Mouse (Mus musculus): ENCODE measurements around the gene Nfatc4.

Gene Nfatc4

DNA sequence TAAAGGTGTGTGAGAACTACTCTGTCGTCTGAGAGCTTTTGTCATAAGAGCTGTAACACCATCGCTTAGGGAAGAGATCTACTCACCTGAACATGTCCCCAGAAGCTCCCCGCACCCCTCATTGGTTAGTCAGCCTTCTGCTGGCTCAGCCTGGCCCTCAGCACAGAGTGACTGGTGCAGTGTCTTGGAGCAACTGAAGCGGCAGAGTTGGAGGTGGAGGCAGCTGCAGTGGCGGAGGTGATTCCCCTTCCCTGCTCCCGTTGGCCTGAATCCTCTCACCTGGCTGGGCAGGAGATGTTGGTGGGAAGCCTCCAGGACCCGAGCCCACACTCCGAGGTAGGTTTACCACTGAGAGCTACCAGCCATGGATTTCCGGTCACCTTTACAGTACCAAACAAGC, 2.4 kb upstream of the Nfatc4 start:
- no peak for DNase-seq (ENCODE audit: extremely low read depth, low read depth)

DNA sequence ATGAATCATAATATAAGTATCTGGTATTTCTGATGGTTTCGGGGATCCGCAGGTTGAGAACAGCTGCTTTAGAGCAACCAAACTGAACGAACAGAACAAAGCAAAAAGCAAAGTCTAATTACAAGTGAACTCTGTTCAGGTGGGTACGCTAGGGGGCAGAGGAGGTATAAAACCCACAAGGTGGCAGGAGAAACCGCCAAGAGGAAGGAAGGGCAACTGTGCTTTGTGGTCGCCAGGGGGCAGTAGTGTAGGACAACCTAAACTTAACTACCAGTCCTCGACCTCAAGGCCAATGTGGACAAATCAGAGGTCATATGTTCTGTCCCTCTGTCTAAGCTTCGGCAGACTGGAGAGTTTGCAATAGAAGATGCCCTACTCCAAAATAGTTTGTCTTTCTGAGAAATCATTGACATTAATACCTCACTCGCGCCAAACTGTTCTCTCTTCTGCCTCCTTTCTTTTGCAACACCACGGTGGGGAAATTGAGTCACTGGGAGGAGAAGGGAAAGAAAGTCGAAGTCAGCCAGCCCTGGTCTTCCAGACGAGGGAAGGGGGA, 431 bp upstream of the Nfatc4 start:
- peak; percentile 77 for DNase-seq (ENCODE audit: extremely low read depth, low read depth)

DNA sequence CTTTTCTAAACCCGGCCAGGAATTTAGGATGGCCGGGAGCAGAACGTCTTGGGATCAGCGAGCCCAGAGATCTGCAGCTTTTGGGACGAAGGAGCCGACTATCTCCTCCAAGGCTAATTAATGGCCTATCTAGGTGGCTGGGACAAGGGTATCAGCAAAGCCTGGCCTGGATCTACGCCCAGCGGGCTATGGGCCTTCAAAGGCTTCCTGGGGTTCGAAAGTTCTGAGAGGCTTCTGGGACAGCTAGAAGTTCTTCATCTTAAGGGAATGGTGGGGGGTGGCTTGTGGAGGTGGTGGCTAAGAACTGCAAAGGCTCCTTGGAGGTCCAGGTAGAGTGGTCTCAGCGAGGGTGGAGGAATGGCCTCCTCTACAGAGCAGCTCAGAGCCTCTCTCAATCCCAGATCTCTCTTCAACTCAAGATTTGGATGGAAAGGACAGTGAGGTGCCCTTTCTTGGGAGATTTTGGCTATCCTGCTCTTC, 1.1 kb downstream of the Nfatc4 start:
- DNase-seq (ENCODE audit: extremely low read depth, low read depth) = no peak

DNA sequence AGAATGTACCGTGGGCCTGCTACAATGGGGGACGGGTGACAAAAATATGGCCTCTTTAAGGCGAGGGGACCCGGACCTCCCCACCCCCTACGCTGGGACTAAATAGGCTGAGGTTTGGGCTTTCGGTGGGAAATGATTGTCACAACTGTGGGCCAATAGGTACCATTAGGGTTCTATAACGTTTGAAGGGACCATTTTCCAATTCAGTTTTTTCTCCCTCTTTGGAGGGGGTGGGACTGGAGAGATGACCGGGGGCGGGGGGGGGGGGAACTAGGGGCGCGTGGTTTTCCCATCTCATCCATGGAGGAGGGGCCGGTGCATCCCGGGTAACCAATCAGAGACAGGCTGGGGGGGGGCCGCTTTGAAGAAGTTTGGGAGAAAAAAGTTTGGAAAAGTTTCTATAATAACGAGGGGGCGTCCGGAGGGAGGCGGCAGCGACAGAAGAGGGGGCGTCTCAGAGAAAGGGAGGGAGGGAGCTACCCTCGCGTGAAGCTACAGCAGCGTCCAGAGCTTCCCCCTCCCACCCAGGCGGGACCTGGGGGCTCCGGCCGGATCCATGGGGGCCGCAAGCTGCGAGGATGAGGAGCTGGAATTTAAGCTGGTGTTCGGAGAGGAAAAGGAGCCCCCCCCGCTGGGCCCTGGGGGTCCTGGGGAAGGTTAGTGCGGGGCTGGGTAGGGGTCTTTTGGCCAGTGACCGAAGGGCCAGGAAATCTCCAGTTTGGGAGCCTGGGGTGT, 1.7 kb downstream of the Nfatc4 start:
- DNase-seq (ENCODE audit: extremely low read depth, low read depth) = no peak

DNA sequence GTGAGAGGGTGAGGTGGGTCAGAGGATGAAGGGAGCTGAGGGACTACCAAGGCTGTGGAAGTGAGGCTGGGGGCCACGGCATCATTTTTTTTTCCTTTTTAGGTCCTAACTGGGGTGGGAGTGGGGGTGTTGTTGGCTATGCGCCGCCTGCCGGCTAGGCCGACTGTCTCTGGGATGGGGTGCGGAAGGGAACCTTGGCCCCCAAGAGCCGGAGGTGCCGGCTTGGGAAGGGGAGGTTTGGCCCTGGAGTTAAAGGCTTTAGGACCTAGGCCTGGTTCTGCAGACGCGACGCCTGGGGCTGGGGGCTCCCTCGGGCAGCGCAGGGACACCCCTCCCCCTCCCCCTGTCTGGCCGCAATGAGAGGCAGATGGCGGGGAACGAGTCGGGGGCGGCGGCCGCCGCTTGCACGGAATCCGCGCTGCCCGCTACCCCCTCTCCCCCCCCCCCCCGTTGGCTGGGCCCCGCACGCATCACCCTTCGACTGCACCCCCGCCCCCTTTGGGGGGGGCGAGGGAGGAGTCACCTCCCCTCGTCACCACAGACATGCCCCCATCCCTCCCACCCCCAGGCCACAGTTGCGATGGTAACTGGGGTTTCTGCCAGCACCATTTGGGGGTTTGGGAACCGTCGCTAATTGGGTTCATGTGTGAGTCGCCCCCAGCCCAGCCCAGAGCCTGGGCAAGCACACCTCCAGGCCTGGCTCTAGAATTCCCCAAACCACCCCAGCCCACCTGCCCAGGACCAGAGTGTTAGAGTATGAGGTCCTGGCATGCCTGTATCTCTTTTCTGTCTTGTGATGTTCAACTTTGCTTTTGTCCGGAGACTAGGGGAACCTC, 2.5 kb downstream of the Nfatc4 start:
- no peak for DNase-seq (ENCODE audit: extremely low read depth, low read depth)

DNA sequence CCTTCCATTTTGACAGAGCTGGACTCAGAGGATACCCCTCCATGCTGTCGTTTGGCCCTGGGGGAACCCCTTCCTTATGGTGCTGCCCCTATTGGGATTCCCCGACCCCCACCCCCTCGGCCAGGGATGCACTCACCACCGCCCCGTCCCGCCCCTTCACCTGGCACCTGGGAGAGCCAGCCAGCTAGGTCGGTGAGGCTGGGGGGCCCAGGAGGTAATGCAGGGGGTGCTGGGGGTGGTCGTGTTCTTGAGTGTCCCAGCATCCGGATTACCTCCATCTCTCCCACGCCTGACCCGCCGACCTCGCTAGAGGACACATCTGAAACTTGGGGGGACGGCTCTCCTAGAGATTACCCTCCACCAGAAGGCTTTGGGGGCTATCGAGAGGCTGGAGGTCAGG, 3.2 kb downstream of the Nfatc4 start:
- no peak for DNase-seq (ENCODE audit: extremely low read depth, low read depth)

DNA sequence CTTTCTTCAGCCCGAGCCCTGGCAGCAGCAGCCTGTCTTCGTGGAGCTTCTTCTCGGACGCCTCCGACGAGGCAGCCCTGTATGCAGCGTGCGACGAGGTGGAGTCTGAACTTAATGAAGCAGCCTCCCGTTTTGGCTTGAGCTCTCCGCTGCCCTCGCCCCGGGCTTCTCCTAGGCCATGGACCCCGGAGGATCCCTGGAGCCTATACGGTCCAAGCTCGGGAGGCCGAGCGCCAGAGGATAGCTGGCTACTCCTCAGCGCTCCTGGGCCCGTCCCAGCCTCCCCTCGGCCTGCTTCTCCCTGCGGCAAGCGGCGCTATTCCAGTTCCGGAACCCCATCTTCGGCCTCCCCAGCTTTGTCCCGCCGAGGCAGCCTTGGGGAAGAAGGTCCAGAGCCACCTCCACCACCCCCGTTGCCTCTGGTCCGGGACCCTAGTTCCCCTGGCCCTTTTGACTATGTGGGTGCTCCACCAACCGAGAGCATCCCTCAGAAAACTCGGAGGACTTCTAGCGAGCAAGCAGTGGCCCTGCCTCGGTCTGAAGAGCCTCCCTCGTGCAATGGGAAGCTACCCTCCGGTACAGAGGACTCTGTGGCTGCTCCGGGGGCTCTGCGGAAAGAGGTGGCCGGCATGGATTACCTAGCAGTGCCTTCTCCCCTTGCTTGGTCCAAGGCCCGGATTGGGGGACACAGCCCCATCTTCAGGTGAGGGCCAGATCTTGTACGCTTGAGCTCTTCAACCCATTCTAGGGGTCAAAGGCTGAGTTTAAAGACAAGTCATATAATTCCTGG, 3.8 kb downstream of the Nfatc4 start:
- DNase-seq (ENCODE audit: extremely low read depth, low read depth) = no peak

DNA sequence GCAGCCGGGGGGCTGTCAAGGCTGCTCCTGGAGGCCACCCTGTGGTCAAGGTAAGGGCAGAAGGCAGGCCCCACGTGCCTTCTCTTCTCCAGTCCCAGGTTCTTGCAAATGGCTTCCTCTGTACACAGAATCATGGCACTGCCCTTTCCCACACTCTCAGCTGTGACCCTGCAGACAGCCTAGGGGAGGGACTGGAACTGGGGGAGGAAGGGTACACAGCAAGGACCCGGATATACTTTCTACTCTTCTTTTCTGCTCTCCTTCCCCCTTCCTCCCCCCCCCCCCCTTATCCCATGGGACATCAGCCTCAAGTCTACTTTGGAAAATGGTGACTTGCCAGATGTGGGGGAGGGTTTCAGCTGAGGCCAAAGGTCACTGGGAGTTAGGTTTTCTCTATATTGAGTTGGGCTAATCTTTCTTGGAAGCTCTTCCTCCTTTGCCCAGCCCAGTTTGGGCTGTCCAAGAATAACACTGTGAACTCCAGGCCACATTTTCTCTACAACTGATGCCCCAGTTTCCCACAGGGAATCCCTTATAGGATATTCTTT, 5.8 kb downstream of the Nfatc4 start:
- no peak for DNase-seq (ENCODE audit: extremely low read depth, low read depth)

DNA sequence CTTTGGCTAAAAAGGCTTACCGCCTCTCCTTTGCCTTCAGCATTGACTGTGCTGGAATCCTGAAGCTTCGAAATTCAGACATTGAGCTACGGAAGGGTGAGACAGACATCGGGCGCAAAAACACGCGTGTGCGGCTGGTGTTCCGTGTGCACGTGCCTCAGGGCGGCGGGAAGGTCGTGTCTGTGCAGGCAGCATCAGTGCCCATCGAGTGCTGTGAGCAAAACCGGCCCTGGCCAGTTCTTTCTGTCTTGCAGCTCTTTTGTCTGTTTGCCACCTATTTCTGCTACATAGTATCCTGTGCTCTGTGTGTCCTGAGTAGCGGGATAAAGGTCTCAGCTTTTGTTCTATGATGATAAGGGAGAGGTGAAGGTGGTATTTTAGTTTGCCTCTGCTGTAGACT, 6.9 kb downstream of the Nfatc4 start:
- DNase-seq (ENCODE audit: extremely low read depth, low read depth) = no peak

DNA sequence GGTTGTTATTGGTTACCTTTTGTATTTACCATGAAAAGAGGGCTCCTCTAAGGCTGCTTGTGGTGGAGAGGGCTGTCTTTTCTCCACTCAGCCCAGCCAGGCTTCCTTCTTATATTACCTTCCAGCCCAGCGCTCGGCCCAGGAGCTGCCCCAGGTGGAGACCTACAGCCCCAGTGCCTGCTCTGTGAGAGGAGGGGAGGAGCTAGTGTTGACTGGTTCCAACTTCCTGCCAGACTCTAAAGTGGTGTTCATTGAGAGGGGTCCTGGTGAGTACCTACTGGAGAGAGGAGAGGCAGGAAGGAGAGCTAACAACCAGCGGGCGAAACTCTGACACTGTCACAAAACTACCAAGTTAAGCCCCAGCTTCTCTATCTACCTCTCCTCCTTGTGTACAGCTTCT, 7.4 kb downstream of the Nfatc4 start:
- DNase-seq (ENCODE audit: extremely low read depth, low read depth) = no peak

DNA sequence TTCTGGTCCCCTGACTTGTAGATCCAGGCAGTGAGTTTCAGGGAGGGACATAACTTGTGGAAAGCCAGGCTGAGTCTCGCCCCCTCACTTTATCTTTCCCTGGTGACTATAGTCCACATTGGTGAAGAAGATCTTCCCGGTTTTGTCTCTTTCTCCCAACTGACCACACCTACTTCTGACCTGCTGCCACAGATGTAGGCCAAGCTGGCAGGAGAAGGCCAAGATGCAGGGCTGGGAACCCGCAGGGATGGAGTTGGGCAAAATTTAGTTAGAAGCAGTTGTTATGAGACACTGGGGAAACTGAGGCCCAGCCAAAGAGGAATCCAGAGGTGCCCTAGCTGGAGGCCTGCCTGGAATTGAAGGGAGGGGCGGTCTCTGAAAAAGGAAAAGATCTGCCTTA, 10.2 kb downstream of the Nfatc4 start:
- no peak for DNase-seq (ENCODE audit: extremely low read depth, low read depth)

DNA sequence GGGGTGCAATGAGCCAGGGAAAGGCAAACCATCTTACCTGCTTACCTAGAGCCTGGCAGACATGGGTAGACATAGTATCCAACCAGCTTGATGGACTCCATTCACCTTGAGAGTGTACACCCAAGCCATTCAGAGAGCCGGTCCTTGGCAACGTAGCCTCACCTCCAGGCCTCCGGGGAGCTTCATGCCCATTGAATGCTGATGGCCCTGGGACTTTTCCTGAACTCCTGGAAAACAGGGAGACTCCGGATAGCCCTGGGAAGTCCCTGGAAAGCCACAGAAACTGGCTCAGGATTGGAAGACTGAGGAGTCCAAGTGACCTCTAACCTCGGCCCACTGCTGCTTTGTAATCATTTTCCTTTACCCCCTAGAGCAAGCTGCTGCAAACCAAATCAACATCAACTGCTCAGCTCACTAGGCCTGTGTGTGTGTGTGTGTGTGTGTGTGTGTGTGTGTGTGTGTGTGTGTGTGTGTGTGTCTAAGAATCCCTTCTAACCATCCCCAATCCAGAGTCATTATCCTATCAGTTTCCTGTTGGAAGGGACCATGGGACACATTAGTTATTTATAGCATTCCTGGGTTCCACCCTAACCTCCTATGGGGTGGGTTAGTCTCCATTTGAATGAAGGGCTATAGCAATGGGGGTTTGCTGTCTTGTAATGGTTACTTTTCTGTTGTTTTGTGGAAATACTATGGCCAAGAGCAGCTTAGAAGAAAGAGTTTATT, 12.0 kb downstream of the Nfatc4 start:
- no peak for DNase-seq (ENCODE audit: extremely low read depth, low read depth)

DNA sequence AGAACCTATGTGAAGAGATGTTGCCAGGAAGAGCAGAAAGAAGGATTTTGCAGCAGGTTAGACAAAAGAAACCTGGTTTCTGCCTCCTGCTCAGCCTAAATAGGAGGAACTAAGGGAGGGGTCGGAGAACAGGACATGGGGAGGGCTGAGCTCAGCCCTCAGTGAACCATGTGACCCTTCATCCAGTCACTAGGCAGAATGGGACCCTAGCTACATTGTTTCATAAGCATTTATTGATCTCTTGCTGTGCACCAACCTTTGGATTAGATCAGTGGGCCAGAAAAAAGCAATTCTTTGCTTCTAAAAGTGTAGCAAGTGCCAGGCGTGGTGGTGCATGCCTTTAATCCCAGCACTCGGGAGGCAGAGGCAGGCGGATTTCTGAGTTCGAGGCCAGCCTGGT, 15.4 kb downstream of the Nfatc4 start:
- DNase-seq (ENCODE audit: extremely low read depth, low read depth) = no peak

DNA sequence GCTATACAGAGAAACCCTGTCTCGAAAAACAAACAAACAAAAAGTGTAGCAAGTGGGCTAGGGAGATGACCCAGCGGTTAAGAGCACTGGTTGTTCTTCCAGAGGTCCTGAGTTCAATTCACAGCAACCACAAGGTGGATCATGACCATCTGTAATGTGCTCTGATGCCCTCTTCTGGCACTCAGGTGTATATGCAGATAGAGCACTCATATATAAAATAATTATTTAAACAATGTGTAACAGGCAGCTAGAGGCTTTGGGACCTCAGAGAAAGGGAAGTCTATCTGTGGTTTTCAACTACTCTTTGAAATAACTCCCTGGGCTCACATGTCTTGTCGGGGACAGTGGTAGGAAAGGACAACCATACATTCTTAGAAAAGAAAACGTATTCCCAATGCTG, 15.8 kb downstream of the Nfatc4 start:
- no peak for DNase-seq (ENCODE audit: extremely low read depth, low read depth)

DNA sequence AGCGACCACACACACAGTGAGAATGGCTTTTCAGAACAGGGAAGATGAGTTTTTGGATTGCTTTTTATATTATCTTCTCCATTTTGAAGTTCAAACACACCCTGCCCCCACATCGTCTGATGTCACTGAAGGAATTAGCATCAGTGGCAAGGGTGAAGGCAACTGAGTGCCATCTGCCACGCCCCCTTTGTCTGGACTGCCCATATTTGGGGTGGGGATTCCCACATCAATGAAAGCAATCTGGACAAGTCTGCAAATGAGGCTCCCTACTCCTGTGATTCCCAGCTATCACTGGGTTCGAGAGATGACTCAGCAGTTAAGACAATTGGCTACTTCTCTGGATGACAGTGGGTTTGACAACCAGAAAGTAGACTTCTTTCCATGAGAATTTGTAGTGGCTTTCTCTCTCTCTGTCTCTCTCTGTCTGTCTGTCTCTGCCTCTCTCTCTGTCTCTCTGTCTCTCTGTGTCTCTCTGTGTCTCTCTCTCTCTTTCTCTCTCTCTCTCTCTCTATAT, 18.0 kb downstream of the Nfatc4 start:
- DNase-seq (ENCODE audit: extremely low read depth, low read depth) = no peak

DNA sequence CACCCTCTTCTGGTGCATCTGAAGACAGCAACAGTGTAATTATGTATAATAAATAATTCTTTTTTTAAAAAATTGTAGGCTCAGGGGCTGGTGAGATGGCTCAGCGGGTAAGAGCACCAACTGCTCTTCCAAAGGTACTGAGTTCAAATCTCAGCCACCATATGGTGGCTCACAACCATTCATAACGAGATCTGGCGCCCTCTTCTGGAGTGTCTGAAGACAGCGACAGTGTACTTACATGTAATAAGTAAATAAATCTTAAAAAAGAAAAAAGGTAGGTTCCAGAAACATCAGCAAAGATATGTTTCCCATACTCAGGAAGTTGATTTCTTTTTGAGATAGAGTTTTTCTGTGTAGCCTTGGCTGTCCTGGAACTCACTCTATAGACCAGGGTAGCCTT, 19.9 kb downstream of the Nfatc4 start:
- no peak for DNase-seq (ENCODE audit: extremely low read depth, low read depth)

DNA sequence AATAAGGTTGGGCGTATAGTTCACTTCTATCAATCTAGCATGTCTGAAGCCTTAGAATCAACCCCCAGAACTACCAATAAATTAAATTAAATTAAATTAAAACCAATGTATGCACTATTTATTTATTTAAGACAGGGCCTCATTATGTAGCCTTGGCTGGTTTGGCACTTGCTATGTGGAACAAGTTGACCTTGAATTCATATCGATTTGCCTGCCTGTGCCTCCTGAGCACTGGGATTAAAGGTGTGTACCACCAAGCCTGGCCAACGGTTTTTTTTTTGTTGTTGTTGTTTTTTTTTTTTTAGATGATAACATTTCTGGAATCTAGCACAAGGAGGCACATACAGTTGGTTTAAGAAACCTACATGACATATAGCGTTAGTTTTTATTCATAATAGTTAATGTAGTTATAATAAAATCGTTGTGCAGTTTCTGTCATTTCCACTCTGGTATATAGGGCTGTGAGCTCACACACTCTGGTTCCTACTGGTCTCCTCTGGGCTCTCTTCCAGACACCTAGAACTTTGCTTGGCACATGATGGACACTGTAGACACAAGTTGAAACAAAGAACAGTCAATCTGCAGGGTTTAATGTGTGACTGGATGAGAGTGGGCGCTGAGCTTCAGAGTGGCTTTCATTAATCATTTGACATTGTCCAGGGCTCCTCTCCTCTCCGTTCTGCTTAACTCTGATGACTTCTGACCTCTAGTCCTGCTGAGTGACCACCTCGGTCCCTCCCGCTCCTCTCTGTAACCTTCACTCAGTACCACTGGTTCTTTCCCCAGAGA, 22.8 kb downstream of the Nfatc4 start:
- no peak for DNase-seq (ENCODE audit: extremely low read depth, low read depth)

DNA sequence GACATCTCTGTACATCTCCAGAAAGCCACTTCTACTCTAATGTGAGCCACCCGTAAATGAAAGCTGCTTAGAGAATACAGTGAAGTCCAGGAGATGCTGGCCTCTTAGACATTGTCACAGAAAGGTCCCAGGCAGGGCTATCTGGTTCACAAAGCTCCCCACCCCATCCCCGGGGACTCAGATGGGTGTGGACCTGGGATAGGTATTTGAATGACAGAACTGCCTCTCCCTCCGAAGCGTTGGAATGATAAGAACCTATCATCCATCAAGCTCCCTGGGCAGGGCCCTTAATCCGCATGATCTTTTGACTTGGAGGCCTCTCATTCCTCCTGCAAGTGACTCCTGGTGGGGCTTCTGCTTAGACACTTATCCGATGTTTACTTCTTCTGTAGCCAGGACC, 27.9 kb downstream of the Nfatc4 start:
- DNase-seq (ENCODE audit: extremely low read depth, low read depth) = no peak

DNA sequence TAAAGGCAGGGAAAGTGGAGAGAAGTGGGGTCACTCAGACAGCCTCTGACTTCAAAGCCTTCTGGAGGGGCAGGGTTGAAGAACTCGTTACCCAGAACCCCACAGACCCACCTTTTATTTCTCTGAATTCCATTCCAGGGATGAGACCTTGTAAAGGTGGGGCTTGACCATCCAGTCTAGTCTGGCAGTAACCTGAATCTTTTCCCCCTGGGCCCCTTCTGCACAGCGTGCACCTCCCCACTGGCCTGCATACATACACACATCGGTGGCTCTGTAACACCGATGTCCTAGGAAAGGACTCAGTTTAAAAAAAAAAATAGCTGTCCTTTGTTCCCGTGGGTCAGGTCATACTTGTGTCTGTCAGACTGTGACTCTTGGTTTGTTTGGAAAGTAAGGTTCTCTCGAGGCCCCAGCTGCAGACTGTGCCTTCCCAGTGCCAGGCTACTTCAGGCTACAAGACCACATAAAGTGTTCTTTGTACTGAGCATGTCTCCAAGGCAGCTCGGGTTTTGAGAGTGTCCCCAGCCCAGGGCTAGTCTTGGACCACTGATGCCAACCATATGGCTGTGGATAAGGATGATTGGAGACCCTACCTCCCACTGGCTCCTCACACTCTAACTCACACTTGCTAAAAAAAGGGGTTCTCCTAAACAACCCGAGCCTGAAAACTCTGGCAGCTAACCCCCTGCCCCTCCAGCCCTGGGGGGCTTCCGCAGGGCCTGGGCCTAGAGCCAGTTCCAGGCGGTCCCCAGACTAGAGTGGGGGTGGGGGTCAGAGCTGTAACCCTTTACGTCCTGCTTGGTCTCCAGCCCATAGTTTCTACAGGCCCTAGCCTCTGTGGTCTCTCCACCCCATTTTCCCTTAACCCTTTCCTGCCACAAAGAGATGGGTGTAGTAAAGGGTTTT, 30.0 kb downstream of the Nfatc4 start:
- no peak for DNase-seq (ENCODE audit: extremely low read depth, low read depth)
